Mouse (Mus musculus) testis, adult 2 months (tissue): ENCODE measurements around the gene Cfap74. TPM values are rescaled to one million over a fixed set of nuclear protein-coding genes. Genes with fewer than 3 reads are reported as not detected.
"Not testable (repeated sequence)": the region's sequence is repeated elsewhere in the genome, so short reads cannot be mapped to it uniquely, and the experiment has no call there.

ENCODE experiments used
- H3K27ac ChIP-seq: fragments of 200-500 bp; 2 replicates; pipeline ENCODE4 v1.5.1; 2012; ENCODE audit warnings: low read depth, low read length; ENCODE audit not compliant: control insufficient read depth, insufficient read depth
- H3K27me3 ChIP-seq: fragments of 200-500 bp; 2 replicates; pipeline ENCODE4 v1.6.1; 2012; ENCODE audit warnings: mild to moderate bottlenecking, low read length, moderate library complexity; ENCODE audit not compliant: control insufficient read depth, insufficient read depth
- H3K36me3 ChIP-seq: fragments of 200-500 bp; 2 replicates; pipeline ENCODE4 v1.6.1; 2012; ENCODE audit warnings: mild to moderate bottlenecking, low read length; ENCODE audit not compliant: control insufficient read depth, insufficient read depth
- H3K4me1 ChIP-seq: fragments of 200-500 bp; 2 replicates; pipeline ENCODE4 v1.6.1; 2012; ENCODE audit warnings: low read length; ENCODE audit not compliant: control insufficient read depth, insufficient read depth
- H3K4me3 ChIP-seq: fragments of 200-500 bp; 2 replicates; pipeline ENCODE4 v1.5.1; 2012; ENCODE audit warnings: low read depth, mild to moderate bottlenecking, low read length, moderate library complexity, mixed read lengths; ENCODE audit not compliant: control insufficient read depth
- CTCF ChIP-seq: fragments of 200-500 bp; IDR thresholded peaks from 2 replicates; pipeline ENCODE4 v1.5.1; 2012; ENCODE audit warnings: low read depth, mild to moderate bottlenecking, inconsistent platforms, low read length, moderate library complexity; ENCODE audit not compliant: control insufficient read depth, insufficient read depth, insufficient replicate concordance
- POLR2A ChIP-seq: fragments of 200-500 bp; IDR thresholded peaks from 2 replicates; pipeline ENCODE4 v1.6.1; 2012; ENCODE audit warnings: low read depth, mild to moderate bottlenecking, inconsistent platforms, low read length, moderate library complexity; ENCODE audit not compliant: control insufficient read depth
- polyA plus RNA-seq: library from polyadenylated mRNA; depleted of rRNA; stranded (reverse); fragments of >200 nt; gene quantifications from 2 replicates; pipeline ENCODE4 v1.2.3, GENCODE M21; 2012

The Cfap74 gene
- polyA plus RNA-seq, 1 experiment = 79.6 TPM

DNA sequence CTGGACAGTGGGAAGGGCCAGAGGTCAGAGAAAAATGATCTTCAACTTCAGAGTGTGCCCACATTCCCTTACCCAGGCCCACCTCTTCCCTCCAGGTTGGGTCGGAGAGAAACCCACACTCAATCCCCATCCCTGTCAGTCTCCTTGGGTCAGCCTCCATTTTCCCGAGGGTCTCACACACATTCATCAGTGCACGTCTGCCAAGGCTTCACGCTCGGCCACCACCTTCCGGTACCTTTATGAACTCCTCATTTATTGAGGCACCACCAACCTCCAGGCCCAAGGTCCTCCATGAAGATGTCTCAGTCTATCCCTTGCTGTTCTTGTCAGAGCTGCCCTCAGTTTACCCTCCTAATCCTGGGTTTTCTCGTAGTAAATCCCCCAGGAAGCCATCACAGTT, 62.0 kb downstream of the Cfap74 start:
- H3K27me3 ChIP-seq = no peaks in the 10 kb centered on the region
- peaks cover 3% of the 10 kb centered on the region for H3K4me1 ChIP-seq
- H3K4me3 ChIP-seq = no peak overlapping the region
- H3K27ac ChIP-seq = no peak overlapping the region
- no peaks in the 10 kb centered on the region for H3K36me3 ChIP-seq
- TF ChIP-seq POLR2A = no peak
- no peak for TF ChIP-seq CTCF

GRCm38 (mm10) chr4:155471406-155471805, 62.4 kb downstream of the Cfap74 start:
- peaks cover 3% of the 10 kb centered on the region for H3K4me1 ChIP-seq
- H3K27me3 ChIP-seq = no peaks in the 10 kb centered on the region

DNA sequence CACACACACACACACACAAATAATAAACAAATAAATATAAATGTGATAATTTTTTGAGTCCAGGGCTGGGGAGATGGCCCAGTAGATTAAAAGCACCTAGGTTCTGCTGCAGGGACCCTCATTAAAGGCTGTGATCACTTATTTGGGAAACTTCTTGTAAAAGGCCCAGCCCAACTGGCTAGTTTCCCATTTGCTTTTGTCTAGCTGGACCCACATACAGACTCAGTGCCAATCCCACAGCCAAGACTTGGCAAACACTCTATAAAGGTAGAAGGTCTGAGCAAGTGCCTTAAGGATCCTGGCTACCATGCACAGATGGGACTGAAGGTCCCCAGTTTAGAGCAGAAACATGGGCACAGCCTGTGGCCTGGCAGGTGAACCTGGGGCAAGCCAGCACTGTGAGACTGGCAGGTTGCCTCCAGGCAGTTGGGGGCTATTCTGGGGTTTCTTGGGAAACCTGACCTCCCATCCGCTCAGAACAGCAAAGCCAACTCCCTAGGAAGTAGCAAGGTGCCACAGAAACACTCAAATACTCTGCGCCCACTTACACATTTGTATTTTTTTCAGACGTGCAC, 63.8 kb downstream of the Cfap74 start:
- no peak overlapping the region for H3K4me3 ChIP-seq
- H3K4me1 ChIP-seq = peaks cover 3% of the 10 kb centered on the region
- no peaks in the 10 kb centered on the region for H3K36me3 ChIP-seq
- H3K27ac ChIP-seq = no peak overlapping the region
- no peaks in the 10 kb centered on the region for H3K27me3 ChIP-seq
- TF ChIP-seq CTCF (no peak), POLR2A (no peak)

More at GRCm38 (mm10) chr4:155471406-155471805, 62.4 kb downstream of the Cfap74 start:
- Histone ChIP-seq H3K27ac (no peak overlapping the region), H3K4me3 (no peak overlapping the region), H3K36me3 (no peaks in the 10 kb centered on the region)
- TF ChIP-seq CTCF (no peak), POLR2A (no peak)

GRCm38 (mm10) chr4:155473319-155473718, 64.3 kb downstream of the Cfap74 start:
- no peaks in the 10 kb centered on the region for H3K27me3 ChIP-seq
- H3K4me3 ChIP-seq = no peak overlapping the region
- H3K27ac ChIP-seq = no peak overlapping the region
- peaks cover 3% of the 10 kb centered on the region for H3K4me1 ChIP-seq
- TF ChIP-seq POLR2A (no peak), CTCF (no peak)
- H3K36me3 ChIP-seq = no peaks in the 10 kb centered on the region

DNA sequence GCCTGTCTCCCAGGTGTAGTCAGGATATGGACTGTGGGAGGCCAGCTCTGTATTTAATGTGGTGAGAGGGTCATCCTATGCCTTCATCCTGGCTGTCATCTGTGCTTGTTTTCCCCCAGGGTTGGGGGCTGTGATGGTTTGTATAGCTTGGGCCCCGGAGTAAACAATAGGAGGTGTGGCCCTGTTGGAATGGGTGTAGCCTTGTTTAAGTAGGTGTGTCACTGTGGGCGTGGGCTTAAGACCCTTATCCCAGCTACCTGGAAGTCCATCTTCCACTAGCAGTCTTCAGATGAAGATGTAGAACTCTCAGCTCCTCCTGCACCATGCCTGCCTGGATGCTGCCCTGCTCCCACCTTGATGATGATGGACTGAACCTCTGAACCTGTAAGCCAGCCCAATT, 64.8 kb downstream of the Cfap74 start:
- not testable (repeated sequence) for H3K36me3 ChIP-seq, H3K27me3 ChIP-seq, H3K27ac ChIP-seq, H3K4me3 ChIP-seq, H3K4me1 ChIP-seq

- Histone ChIP-seq H3K27me3 (no peaks in the 10 kb centered on the region), H3K4me1 (peaks cover 12% of the 10 kb centered on the region), H3K27ac (peak overlapping the region; percentile 63), H3K4me3 (peak overlapping the region; percentile 58), H3K36me3 (no peaks in the 10 kb centered on the region)
- TF ChIP-seq CTCF = peak; percentile 93
- no peak for TF ChIP-seq POLR2A
Measured at GRCm38 (mm10) chr4:155481381-155482124, 72.6 kb downstream of the Cfap74 start.

DNA sequence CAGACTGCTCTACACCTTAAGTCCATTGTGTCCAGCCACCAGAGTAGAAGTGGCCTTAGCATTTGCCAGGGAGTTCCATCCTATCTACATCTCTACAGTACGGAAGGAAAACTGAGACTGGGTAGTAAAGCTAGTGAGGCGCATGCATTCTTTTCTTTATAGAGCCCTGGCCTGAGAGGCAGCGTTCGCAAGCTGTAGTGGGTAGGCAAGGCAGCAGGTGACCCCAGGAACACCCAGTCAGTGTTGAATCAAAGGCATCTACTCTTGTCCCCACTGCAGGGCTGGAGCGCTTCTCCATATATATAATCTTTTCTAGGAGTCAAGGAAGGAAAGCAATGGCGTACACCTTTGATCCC, 73.1 kb downstream of the Cfap74 start:
- Histone ChIP-seq H3K4me3 (no peak overlapping the region), H3K27ac (peak overlapping the region; percentile 63), H3K27me3 (no peaks in the 10 kb centered on the region), H3K36me3 (no peaks in the 10 kb centered on the region), H3K4me1 (peaks cover 12% of the 10 kb centered on the region)
- TF ChIP-seq CTCF (no peak), POLR2A (no peak)
